ENCODE assay signal across 7 mouse cellular contexts in the genomic region with DNA sequence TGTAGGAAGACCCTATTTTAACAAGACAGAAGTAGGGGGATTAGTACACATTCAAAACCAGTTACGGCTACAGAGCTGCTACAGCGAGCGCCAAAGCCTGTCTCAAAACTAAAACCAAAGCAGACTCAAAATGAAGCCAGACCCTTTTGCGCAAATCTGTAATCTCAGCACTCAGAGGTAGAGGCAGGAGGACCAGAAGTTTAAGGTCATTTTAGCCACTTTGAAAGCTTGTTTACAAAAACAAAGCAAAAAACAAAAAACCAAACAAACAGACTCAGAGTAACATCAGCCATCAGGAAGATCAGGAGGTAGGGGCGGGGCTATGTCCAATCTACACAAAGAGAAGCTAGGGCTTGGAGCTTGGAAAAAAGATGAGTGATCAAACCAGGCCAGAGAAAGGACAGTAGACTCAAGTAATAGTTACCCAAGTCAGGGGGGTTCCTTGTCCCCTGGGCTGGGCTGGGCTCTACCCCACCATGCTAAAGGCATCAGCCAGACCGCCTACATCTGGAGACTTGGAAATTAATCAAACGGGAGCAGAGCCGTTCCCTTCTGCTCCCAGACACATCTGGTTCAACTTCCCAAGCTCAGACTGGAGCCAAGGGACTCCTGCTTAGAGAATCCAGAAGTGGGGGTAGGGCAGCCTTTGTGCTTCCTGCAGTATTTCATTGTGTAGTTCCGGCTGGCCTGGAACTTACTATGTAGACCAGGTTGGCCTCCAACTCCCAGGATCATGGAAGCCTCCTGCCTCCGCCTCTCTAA. TPM values are rescaled to one million over a fixed set of nuclear protein-coding genes. Genes with fewer than 3 reads are reported as not detected.
DNase-seq lines count a peak whose midpoint lies in the region; ATAC-seq and TF ChIP-seq lines count a peak whose summit lies in the region.

No protein-coding gene starts in this region.

- H3K27me3 ChIP-seq in E14TG2a.4 (ENCODE audit: insufficient read depth, low read length): no peaks in the 10 kb centered on the region
- no peaks in the 10 kb centered on the region for H3K27me3 ChIP-seq in heart, embryonic 14.5 days (ENCODE audit: control insufficient read depth, insufficient read depth, low read length)
- peaks cover 10% of the 10 kb centered on the region; the same call in 1 of the 2 replicates for H3K27me3 ChIP-seq in liver, embryonic 13.5 days

- TF ChIP-seq CTCF in E14TG2a.4 (conservative IDR thresholded peaks at IDR 0.05; ENCODE audit: low read length): no peak

- H3K27ac ChIP-seq in heart, embryonic 14.5 days (replicated peaks in 1 of 2; ENCODE audit: control insufficient read depth in 1 of 2, insufficient read depth in 1 of 2, low read depth in 2 of 2, low read length in 2 of 2): peak overlapping the region; percentile 38 to 82; a peak in 3 of 4 replicates
- H3K27ac ChIP-seq in liver, embryonic 13.5 days: 0 out of 2 replicates have a peak overlapping the region, but pooled peaks have one; percentile 64

- peak overlapping the region; percentile 85 for H3K4me3 ChIP-seq in E14TG2a.4 (replicated peaks; ENCODE audit: low read length)
- peak overlapping the region in 1 of 2 experiments; percentile 69; a peak in 3 of 4 replicates for H3K4me3 ChIP-seq in heart, embryonic 14.5 days (ENCODE audit: control insufficient read depth in 1 of 2, insufficient read depth in 1 of 2, low read depth in 1 of 2, low read length in 2 of 2)
- 0 out of 2 replicates have a peak overlapping the region, but pooled peaks have one; percentile 64 for H3K4me3 ChIP-seq in liver, embryonic 13.5 days (replicated peaks)

- peak overlapping the region; percentile 95 for H3K4me2 ChIP-seq in heart, embryonic 14.5 days (ENCODE audit: low read length)
- peak overlapping the region; percentile 85 for H3K4me2 ChIP-seq in liver, embryonic 13.5 days

- 70% methylated on average over 10 of the region's 10 CpGs for WGBS in heart, embryonic 14.5 days
- 76% methylated on average over 10 of the region's 10 CpGs for WGBS in liver, embryonic 13.5 days (ENCODE audit: insufficient replicate concordance)

- H3K9me3 ChIP-seq in E14TG2a.4 (ENCODE audit: low read length): no peaks in the 10 kb centered on the region
- peaks cover 3% of the 10 kb centered on the region; the same call in 1 of the 2 replicates for H3K9me3 ChIP-seq in heart, embryonic 14.5 days (ENCODE audit: control insufficient read depth, low read length)
- peaks cover 4% of the 10 kb centered on the region; the same call in 1 of the 2 replicates for H3K9me3 ChIP-seq in liver, embryonic 13.5 days (replicated peaks)

- no peak for ATAC-seq in heart, embryonic 14.5 days (ENCODE audit: insufficient number of reproducible peaks, insufficient read depth, low FRiP score, low read depth)
- no peak for ATAC-seq in liver, embryonic 13.5 days (ENCODE audit: low read depth)

- peaks cover 34% of the 10 kb centered on the region for H3K36me3 ChIP-seq in E14TG2a.4 (ENCODE audit: insufficient read depth, low read length)
- H3K36me3 ChIP-seq in heart, embryonic 14.5 days (ENCODE audit: control insufficient read depth, insufficient read depth, low read length): no peaks in the 10 kb centered on the region
- no peaks in the 10 kb centered on the region for H3K36me3 ChIP-seq in liver, embryonic 13.5 days

- DNase-seq in B cell, adult 2 months: peak; percentile 25 to 48
- no peak for DNase-seq in liver, embryonic 13.5 days
- DNase-seq in frontal cortex, postnatal 25 days (ENCODE audit: low spot score in 2 of 2): no peak
- DNase-seq in urinary bladder, postnatal 25 days (ENCODE audit: low spot score): no peak
- no peak for DNase-seq in cerebellum, adult 9-11 months

- H3K9ac ChIP-seq in heart, embryonic 14.5 days (ENCODE audit: low read length): peak overlapping the region; percentile 93; the same call in 1 of the 2 replicates
- H3K9ac ChIP-seq in liver, embryonic 13.5 days: no peak overlapping the region

- H3K4me1 ChIP-seq in E14TG2a.4 (replicated peaks; ENCODE audit: low read depth, low read length): peaks cover 89% of the 10 kb centered on the region
- H3K4me1 ChIP-seq in heart, embryonic 14.5 days (ENCODE audit: control insufficient read depth in 2 of 2, insufficient read depth in 2 of 2, low read length in 2 of 2): peaks cover 16 to 36% of the 10 kb centered on the region in 2 experiments
- peaks cover 58% of the 10 kb centered on the region for H3K4me1 ChIP-seq in liver, embryonic 13.5 days (replicated peaks)

RNA-seq across cellular contexts. Expression of a gene that starts 2.0 kb away (rescaled TPM):
- 35.6 and 35.9 TPM in 2 replicates for polyA plus RNA-seq in heart, embryonic 14.5 days (2014; fragmentation: Nextera tagmentation; extraction: Ambion mirVana)
- polyA plus RNA-seq in liver, embryonic 13.5 days (2015; fragmentation: Nextera tagmentation; extraction: Ambion mirVana): 8.9 and 11.1 TPM in 2 replicates

RNA-seq across cellular contexts. Expression of a gene that starts 24.2 kb away (rescaled TPM):
- 114 and 119 TPM in 2 replicates for polyA plus RNA-seq in heart, embryonic 14.5 days (2014; fragmentation: Nextera tagmentation; extraction: Ambion mirVana)
- polyA plus RNA-seq in liver, embryonic 13.5 days (2015; fragmentation: Nextera tagmentation; extraction: Ambion mirVana): 291 and 294 TPM in 2 replicates

RNA-seq across cellular contexts. Expression of a gene that starts 40.2 kb away (rescaled TPM):
- polyA plus RNA-seq in heart, embryonic 14.5 days (2014; fragmentation: Nextera tagmentation; extraction: Ambion mirVana): 19.5 and 22.7 TPM in 2 replicates
- polyA plus RNA-seq in liver, embryonic 13.5 days (2015; fragmentation: Nextera tagmentation; extraction: Ambion mirVana): 11.5 and 11.8 TPM in 2 replicates

Comparison
In these comparisons a context has a peak if more than half of its experiments do, and no peak if none do; other contexts are left out.
1. DNase-seq: peak in B cell, adult 2 months (2 of 2); none in liver, embryonic 13.5 days (single experiment), frontal cortex, postnatal 25 days (0 of 2), urinary bladder, postnatal 25 days (single experiment) and cerebellum, adult 9-11 months (single experiment).